Mouse (Mus musculus) ovary, postnatal 10 days (tissue): Measurements from ENCODE around the gene Plekhm3.
"Not testable (repeated sequence)": the region's sequence is repeated elsewhere in the genome, so short reads cannot be mapped to it uniquely, and the experiment has no call there.

Source experiments
- DNase-seq: peaks from one replicate; pipeline ENCODE4 v3.0.0; 2022; ENCODE audit warnings: low spot score

The Plekhm3 gene

GRCm38 (mm10) chr1:64956479-64956961, at the start of gene Plekhm3:
Gene Plekhm3, minus strand, starts transcription at chr1:64956824.
- DNase-seq, result peak; percentile 68

- no peak for DNase-seq
Observed at GRCm38 (mm10) chr1:65005575-65005974, 49.0 kb upstream of the Plekhm3 start.

GRCm38 (mm10) chr1:65004526-65004925, 47.9 kb upstream of the Plekhm3 start:
- no peak for DNase-seq

GRCm38 (mm10) chr1:64993206-64993605, 36.6 kb upstream of the Plekhm3 start:
- no peak for DNase-seq

- DNase-seq, result no peak
Observed at GRCm38 (mm10) chr1:64988176-64988575, 31.6 kb upstream of the Plekhm3 start.

GRCm38 (mm10) chr1:64986120-64986519, 29.5 kb upstream of the Plekhm3 start:
- no peak for DNase-seq

- DNase-seq, result no peak
Observed at GRCm38 (mm10) chr1:64983247-64983646, 26.6 kb upstream of the Plekhm3 start.

GRCm38 (mm10) chr1:64978321-64978799, 21.7 kb upstream of the Plekhm3 start:
- no peak for DNase-seq

- DNase-seq, result no peak
Observed at GRCm38 (mm10) chr1:64975346-64975745, 18.7 kb upstream of the Plekhm3 start.

GRCm38 (mm10) chr1:64970685-64971084, 14.1 kb upstream of the Plekhm3 start:
- no peak for DNase-seq

GRCm38 (mm10) chr1:64957021-64957489, 431 bp upstream of the Plekhm3 start:
- DNase-seq, result no peak

- DNase-seq, result not testable (repeated sequence)
Observed at GRCm38 (mm10) chr1:64954786-64955185, 1.8 kb downstream of the Plekhm3 start.

- no peak for DNase-seq
Observed at GRCm38 (mm10) chr1:64950271-64950670, 6.4 kb downstream of the Plekhm3 start.

GRCm38 (mm10) chr1:64949377-64949776, 7.2 kb downstream of the Plekhm3 start:
- no peak for DNase-seq

- no peak for DNase-seq
Observed at GRCm38 (mm10) chr1:64946106-64946505, 10.5 kb downstream of the Plekhm3 start.

- DNase-seq, result no peak
Observed at GRCm38 (mm10) chr1:64945214-64945785, 11.3 kb downstream of the Plekhm3 start.

- DNase-seq, result no peak
Observed at GRCm38 (mm10) chr1:64944746-64945145, 11.9 kb downstream of the Plekhm3 start.

- no peak for DNase-seq
Observed at GRCm38 (mm10) chr1:64942006-64942755, 14.4 kb downstream of the Plekhm3 start.

- DNase-seq, result no peak
Observed at GRCm38 (mm10) chr1:64938907-64939306, 17.7 kb downstream of the Plekhm3 start.

GRCm38 (mm10) chr1:64937692-64938091, 18.9 kb downstream of the Plekhm3 start:
- no peak for DNase-seq

- DNase-seq, result no peak
Observed at GRCm38 (mm10) chr1:64932921-64933320, 23.7 kb downstream of the Plekhm3 start.

GRCm38 (mm10) chr1:64930124-64930523, 26.5 kb downstream of the Plekhm3 start:
- DNase-seq, result no peak

- DNase-seq, result no peak
Observed at GRCm38 (mm10) chr1:64929673-64930072, 27.0 kb downstream of the Plekhm3 start.
